Mouse (Mus musculus): Measurements from ENCODE around the gene Tnfrsf8. TPM values are rescaled to one million over a fixed set of nuclear protein-coding genes. Genes with fewer than 3 reads are reported as not detected.

Tnfrsf8 gene
- polyA plus RNA-seq, 1 experiment = 1.5 TPM

DNA sequence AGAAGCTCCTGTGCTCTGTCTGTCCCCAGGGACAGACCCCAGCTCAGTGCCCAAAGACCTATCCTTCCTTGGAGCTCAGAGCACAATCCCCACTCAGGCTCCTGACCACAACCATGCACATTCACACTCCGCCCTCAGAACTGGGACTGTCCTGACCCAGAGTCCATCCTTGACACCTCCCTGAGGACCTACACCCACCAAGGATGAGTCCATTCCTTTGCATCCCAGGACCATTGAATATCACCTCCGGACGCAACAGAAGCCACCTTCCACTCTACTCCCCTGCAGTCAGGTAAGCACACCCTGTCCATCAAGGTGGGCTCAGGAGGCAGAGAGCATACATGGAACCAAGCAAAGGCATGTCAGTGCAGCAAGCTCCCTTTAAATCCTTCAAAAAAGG is 69.4 kb downstream of the Tnfrsf8 start:
- TF ChIP-seq CTCF (IDR thresholded peaks at IDR 0.05; ENCODE audit: control insufficient read depth, insufficient read depth, insufficient replicate concordance, low read depth, low read length) = no peak
- TF ChIP-seq POLR2A (IDR thresholded peaks at IDR 0.05; ENCODE audit: control insufficient read depth, low read depth, low read length) = no peak
- no peaks in the 10 kb centered on the region for H3K27me3 ChIP-seq (ENCODE audit: control insufficient read depth, insufficient read depth, low read length)
- H3K4me3 ChIP-seq (ENCODE audit: control insufficient read depth, low read depth, low read length) = no peak overlapping the region
- peaks cover 6% of the 10 kb centered on the region for H3K4me1 ChIP-seq (ENCODE audit: control insufficient read depth, insufficient read depth, low read length)
- no peak overlapping the region for H3K27ac ChIP-seq (ENCODE audit: control insufficient read depth, insufficient read depth, low read depth, low read length)
- H3K36me3 ChIP-seq (ENCODE audit: control insufficient read depth, insufficient read depth, low read length) = no peaks in the 10 kb centered on the region

DNA sequence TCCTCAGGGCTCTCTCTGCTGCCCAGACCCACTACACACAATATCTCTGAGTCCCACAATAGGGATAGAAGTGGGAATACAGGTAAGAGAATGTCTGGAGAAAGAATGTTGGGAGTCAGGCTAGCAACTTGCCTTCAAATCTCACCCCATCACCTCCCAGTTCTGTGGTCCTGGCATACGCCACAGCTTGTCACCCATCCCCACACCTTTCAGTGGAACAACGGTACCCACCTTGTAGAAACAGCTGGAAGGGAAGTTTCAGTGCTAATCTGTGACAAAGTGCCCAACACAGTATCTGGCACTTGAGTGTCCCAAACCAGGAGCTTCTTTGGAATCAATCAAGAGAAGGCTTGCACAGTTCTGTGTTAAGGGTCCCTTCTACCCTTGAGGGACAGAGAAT is 70.3 kb downstream of the Tnfrsf8 start:
- peaks cover 8% of the 10 kb centered on the region for H3K4me1 ChIP-seq (ENCODE audit: control insufficient read depth, insufficient read depth, low read length)
- H3K36me3 ChIP-seq (ENCODE audit: control insufficient read depth, insufficient read depth, low read length) = no peaks in the 10 kb centered on the region
- H3K4me3 ChIP-seq (ENCODE audit: control insufficient read depth, low read depth, low read length) = no peak overlapping the region
- no peak for TF ChIP-seq POLR2A (IDR thresholded peaks at IDR 0.05; ENCODE audit: control insufficient read depth, low read depth, low read length)
- TF ChIP-seq CTCF (IDR thresholded peaks at IDR 0.05; ENCODE audit: control insufficient read depth, insufficient read depth, insufficient replicate concordance, low read depth, low read length) = no peak
- H3K27ac ChIP-seq (ENCODE audit: control insufficient read depth, insufficient read depth, low read depth, low read length) = no peak overlapping the region
- H3K27me3 ChIP-seq (ENCODE audit: control insufficient read depth, insufficient read depth, low read length) = no peaks in the 10 kb centered on the region

DNA sequence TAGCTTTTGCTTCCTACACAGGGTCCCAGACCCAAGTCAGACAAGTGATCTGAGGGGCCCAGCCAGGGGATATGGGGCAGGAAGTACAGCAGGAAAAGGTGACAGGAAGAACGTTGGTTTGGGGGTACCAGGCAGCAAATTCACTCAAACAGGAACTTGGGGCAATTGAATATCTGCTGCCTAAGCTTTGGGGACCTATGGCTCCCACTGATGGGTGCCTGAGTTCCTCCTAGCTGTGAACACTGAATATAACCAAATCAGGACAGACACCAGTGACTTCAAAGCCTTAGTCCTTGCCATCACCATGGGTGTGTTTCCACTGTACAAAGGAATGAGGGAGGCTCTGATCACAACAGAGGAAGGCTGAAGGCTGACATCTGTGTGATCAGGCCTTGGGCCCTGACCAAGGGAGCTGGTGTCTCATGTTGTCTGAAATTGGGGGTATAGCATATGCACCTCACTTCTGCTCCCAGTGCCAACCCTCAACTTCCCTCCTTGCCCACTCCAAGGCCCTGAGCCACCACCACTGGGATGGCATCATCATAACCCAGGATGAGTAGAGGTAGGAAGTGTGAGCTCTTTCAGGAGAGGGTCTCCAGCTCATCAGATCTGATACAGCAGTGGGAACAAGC is 72.1 kb downstream of the Tnfrsf8 start:
- Histone ChIP-seq H3K36me3 (ENCODE audit: control insufficient read depth, insufficient read depth, low read length) (no peaks in the 10 kb centered on the region), H3K4me1 (ENCODE audit: control insufficient read depth, insufficient read depth, low read length) (peaks cover 8% of the 10 kb centered on the region), H3K4me3 (ENCODE audit: control insufficient read depth, low read depth, low read length) (no peak overlapping the region), H3K27me3 (ENCODE audit: control insufficient read depth, insufficient read depth, low read length) (no peaks in the 10 kb centered on the region), H3K27ac (ENCODE audit: control insufficient read depth, insufficient read depth, low read depth, low read length) (no peak overlapping the region)
- TF ChIP-seq CTCF (IDR thresholded peaks at IDR 0.05; ENCODE audit: control insufficient read depth, insufficient read depth, insufficient replicate concordance, low read depth, low read length) = no peak
- TF ChIP-seq POLR2A (IDR thresholded peaks at IDR 0.05; ENCODE audit: control insufficient read depth, low read depth, low read length) = no peak

DNA sequence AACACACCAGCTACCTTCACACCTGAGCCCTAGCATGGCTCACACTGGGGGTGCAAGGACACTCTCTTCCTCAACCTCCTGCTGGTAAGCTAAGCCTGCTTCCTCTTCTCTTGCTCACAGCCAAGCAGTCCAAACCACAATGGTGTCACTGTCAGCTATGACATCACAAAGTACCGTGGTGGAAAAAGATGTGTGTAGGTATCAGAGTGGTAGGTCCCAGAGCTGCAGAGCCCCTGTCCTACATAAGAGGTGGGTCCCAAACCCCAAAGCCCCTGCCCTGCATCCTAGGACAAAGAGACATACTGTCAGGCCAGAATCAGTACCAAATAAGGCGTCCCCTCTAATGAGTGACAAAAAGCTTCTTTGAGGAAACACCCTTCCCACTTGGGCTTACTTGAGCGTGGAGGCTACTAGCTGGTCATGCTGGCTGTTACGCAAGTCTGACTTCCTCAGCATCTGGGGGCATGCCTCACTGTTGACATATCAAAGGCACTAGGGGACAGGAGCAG is 74.2 kb downstream of the Tnfrsf8 start:
- no peaks in the 10 kb centered on the region for H3K36me3 ChIP-seq (ENCODE audit: control insufficient read depth, insufficient read depth, low read length)
- no peak for TF ChIP-seq POLR2A (IDR thresholded peaks at IDR 0.05; ENCODE audit: control insufficient read depth, low read depth, low read length)
- TF ChIP-seq CTCF (IDR thresholded peaks at IDR 0.05; ENCODE audit: control insufficient read depth, insufficient read depth, insufficient replicate concordance, low read depth, low read length) = no peak
- H3K4me1 ChIP-seq (ENCODE audit: control insufficient read depth, insufficient read depth, low read length) = peaks cover 2% of the 10 kb centered on the region; the same call in 1 of the 2 replicates
- H3K4me3 ChIP-seq (ENCODE audit: control insufficient read depth, low read depth, low read length) = no peak overlapping the region
- no peak overlapping the region for H3K27ac ChIP-seq (ENCODE audit: control insufficient read depth, insufficient read depth, low read depth, low read length)
- H3K27me3 ChIP-seq (ENCODE audit: control insufficient read depth, insufficient read depth, low read length) = no peaks in the 10 kb centered on the region

DNA sequence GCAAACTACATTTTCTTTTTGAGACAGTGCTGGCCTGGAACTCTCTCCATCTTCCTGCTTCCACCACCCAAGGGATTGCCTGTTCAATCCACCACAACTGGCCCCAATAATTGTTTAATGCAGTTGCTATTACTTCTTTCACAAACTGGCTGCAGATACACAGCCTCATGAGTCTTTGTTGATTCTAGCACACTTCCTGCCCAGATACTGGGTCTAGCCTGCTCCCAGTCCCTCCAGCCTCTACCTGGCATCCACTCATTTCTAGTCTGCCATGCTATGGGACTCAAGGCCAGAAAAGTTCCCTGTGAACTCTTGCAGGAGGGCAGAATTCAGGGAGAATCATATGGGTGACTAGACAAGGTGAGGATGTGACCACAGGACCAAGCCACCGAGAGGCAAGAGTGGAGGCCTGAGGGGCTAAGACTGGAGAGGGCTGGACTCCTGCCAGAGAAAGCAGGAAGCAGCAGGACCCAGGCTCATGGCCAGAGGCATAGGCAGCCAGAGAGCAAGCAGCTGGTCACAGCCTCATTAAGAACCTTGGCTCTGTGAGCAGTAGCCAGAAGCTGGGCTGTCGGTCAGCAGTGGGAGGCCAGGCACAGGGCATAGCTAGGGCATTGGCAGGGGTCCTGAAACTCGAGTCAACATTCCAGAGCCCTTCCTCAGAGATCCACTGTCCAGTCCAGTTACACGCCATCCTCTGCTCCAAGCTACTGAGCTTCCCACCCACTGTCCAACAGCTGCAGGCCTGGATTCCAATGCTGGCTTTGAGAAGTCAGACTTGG is 75.7 kb downstream of the Tnfrsf8 start:
- Histone ChIP-seq H3K4me3 (ENCODE audit: control insufficient read depth, low read depth, low read length) (no peak overlapping the region), H3K27me3 (ENCODE audit: control insufficient read depth, insufficient read depth, low read length) (no peaks in the 10 kb centered on the region), H3K36me3 (ENCODE audit: control insufficient read depth, insufficient read depth, low read length) (no peaks in the 10 kb centered on the region), H3K27ac (ENCODE audit: control insufficient read depth, insufficient read depth, low read depth, low read length) (no peak overlapping the region), H3K4me1 (ENCODE audit: control insufficient read depth, insufficient read depth, low read length) (peaks cover 2% of the 10 kb centered on the region; the same call in 1 of the 2 replicates)
- TF ChIP-seq CTCF (IDR thresholded peaks at IDR 0.05; ENCODE audit: control insufficient read depth, insufficient read depth, insufficient replicate concordance, low read depth, low read length) = no peak
- no peak for TF ChIP-seq POLR2A (IDR thresholded peaks at IDR 0.05; ENCODE audit: control insufficient read depth, low read depth, low read length)

DNA sequence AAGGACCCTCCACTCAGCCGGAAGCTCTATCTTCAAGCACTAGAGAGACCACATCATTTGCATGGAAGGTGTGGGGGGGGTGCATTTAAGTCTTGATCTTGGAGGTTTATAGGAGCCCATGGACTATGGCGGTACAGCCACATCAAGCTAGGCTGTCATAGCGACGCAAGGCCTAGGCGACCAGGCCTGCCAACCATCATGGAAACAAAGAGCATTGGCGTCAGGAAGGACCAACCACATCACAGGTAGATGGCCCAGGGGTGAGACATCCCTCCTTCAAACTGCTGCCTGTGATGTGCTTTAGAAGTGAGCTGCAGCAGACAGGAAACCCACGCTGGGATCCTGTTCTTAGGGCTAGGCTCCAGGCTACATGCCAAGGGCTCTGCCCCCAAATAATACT is 78.9 kb downstream of the Tnfrsf8 start:
- Histone ChIP-seq H3K4me1 (ENCODE audit: control insufficient read depth, insufficient read depth, low read length) (peaks cover 2% of the 10 kb centered on the region; the same call in 1 of the 2 replicates), H3K4me3 (ENCODE audit: control insufficient read depth, low read depth, low read length) (no peak overlapping the region), H3K27ac (ENCODE audit: control insufficient read depth, insufficient read depth, low read depth, low read length) (no peak overlapping the region), H3K36me3 (ENCODE audit: control insufficient read depth, insufficient read depth, low read length) (no peaks in the 10 kb centered on the region), H3K27me3 (ENCODE audit: control insufficient read depth, insufficient read depth, low read length) (no peaks in the 10 kb centered on the region)
- no peak for TF ChIP-seq POLR2A (IDR thresholded peaks at IDR 0.05; ENCODE audit: control insufficient read depth, low read depth, low read length)
- TF ChIP-seq CTCF (IDR thresholded peaks at IDR 0.05; ENCODE audit: control insufficient read depth, insufficient read depth, insufficient replicate concordance, low read depth, low read length) = no peak

DNA sequence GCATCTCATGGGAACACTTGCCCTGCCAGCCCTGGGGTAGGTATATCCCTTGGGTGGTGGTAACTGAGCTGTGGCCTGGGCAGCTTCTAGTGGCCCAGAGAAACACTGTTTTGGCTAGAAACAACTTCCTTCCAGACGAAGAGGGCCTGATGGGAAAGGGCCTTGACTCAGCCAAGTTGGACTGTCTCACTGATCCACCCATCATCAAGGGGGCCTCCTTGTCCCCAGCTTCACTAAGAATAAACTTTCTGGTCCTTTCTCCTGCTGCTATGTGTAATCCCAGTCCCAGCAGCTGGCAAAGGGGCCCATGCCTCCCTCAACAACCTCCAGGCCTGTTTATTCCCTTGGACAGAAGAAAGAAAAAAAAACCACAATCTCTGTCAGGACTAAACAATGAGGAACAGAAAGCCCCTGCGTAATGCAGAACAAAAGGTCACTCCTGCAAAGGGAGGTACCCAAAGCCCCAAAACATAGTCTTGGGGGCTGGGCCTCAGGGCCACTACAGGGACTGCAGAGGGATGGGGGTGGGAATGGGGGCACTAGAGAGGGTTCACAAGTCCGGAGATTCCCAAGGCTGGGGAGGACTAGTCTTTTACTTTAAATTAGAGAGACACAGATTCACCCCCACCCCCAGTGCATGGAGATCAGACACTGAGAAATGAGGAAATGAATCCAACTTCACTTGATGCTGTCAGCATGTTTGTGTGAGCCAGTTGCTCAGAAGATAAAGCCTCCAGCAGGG is 81.3 kb downstream of the Tnfrsf8 start:
- peak overlapping the region; percentile 32 for H3K27ac ChIP-seq (ENCODE audit: control insufficient read depth, insufficient read depth, low read depth, low read length)

More for the DNA sequence above, 81.3 kb downstream of the Tnfrsf8 start:
- H3K4me1 ChIP-seq (ENCODE audit: control insufficient read depth, insufficient read depth, low read length) = no peaks in the 10 kb centered on the region
- H3K36me3 ChIP-seq (ENCODE audit: control insufficient read depth, insufficient read depth, low read length) = no peaks in the 10 kb centered on the region
- no peaks in the 10 kb centered on the region for H3K27me3 ChIP-seq (ENCODE audit: control insufficient read depth, insufficient read depth, low read length)
- TF ChIP-seq POLR2A (IDR thresholded peaks at IDR 0.05; ENCODE audit: control insufficient read depth, low read depth, low read length) (no peak), CTCF (IDR thresholded peaks at IDR 0.05; ENCODE audit: control insufficient read depth, insufficient read depth, insufficient replicate concordance, low read depth, low read length) (no peak)
- no peak overlapping the region for H3K4me3 ChIP-seq (ENCODE audit: control insufficient read depth, low read depth, low read length)
